Mouse (Mus musculus) heart, embryonic 15.5 days (tissue): ENCODE data around the gene Zfyve16. TPM values are rescaled to one million over a fixed set of nuclear protein-coding genes. Genes with fewer than 3 reads are reported as not detected.
A peak's percentile ranks its signal among the peaks of the same experiment; 100 is the strongest.

Experiments
- ATAC-seq: fragments of 200-750 bp; cut with Nextera tagmentation; replicated peaks from 2 replicates; pipeline ENCODE4 v1.8.0; 2017; ENCODE audit warnings: low read depth, moderate TSS enrichment; ENCODE audit not compliant: insufficient number of reproducible peaks, insufficient read depth, low FRiP score
- H3K27ac ChIP-seq: fragments of 300-500 bp; sonication (generic); 2 replicates; pipeline ENCODE4 v1.5.1; 2015; ENCODE audit warnings: mild to moderate bottlenecking, inconsistent platforms
- H3K27me3 ChIP-seq: fragments of 300-500 bp; sonication (generic); 2 replicates; pipeline ENCODE4 v1.6.1; 2015; ENCODE audit warnings: inconsistent platforms
- H3K36me3 ChIP-seq: fragments of 300-500 bp; sonication (generic); 2 replicates; pipeline ENCODE4 v1.6.1; 2015; ENCODE audit warnings: mild to moderate bottlenecking, inconsistent platforms
- H3K4me1 ChIP-seq: fragments of 300-500 bp; sonication (generic); replicated peaks from 2 replicates; pipeline ENCODE4 v1.6.1; 2015; ENCODE audit warnings: inconsistent platforms
- H3K4me2 ChIP-seq: fragments of 300-500 bp; sonication (generic); 2 replicates; pipeline ENCODE4 v1.6.1; 2015; ENCODE audit warnings: inconsistent platforms, mild to moderate bottlenecking, moderate library complexity
- H3K4me3 ChIP-seq: fragments of 300-500 bp; sonication (generic); 2 replicates; pipeline ENCODE4 v1.5.1; 2015; ENCODE audit warnings: mild to moderate bottlenecking, inconsistent platforms
- H3K9ac ChIP-seq: fragments of 300-500 bp; sonication (generic); 2 replicates; pipeline ENCODE4 v1.6.1; 2015; ENCODE audit warnings: mild to moderate bottlenecking, inconsistent platforms
- H3K9me3 ChIP-seq: fragments of 300-500 bp; sonication (generic); replicated peaks from 2 replicates; pipeline ENCODE4 v1.6.1; 2016; ENCODE audit warnings: inconsistent platforms
- WGBS: fragments of 180-500 bp; shearing (Covaris S2); methylation state at CpG from one replicate; pipeline ENCODE4 v1.1.7; 2015; ENCODE audit warnings: mixed read lengths; 5-methylcytosine and 5-hydroxymethylcytosine counted together
- polyA plus RNA-seq: library from polyadenylated mRNA; unstranded; fragments of >200 nt; fragmentation: Nextera tagmentation; extraction: Ambion mirVana; gene quantifications from 2 replicates; pipeline ENCODE4 v1.2.1, GENCODE M21; 2015

Zfyve16 gene
- 6.9 and 7.4 TPM in 2 replicates for polyA plus RNA-seq

GRCm38 (mm10) chr13:92530721-92531211 is at the start of gene Zfyve16:
Gene Zfyve16, minus strand, starts transcription at chr13:92530868.
- Histone ChIP-seq H3K9me3 (no peaks in the 10 kb centered on the region), H3K4me1 (peaks cover 8% of the 10 kb centered on the region), H3K4me3 (peak within 1 kb of the TSS; percentile 80), H3K36me3 (no peaks in the 10 kb centered on the region), H3K27me3 (no peaks in the 10 kb centered on the region), H3K9ac (peak within 1 kb of the TSS; percentile 85), H3K4me2 (peak within 1 kb of the TSS; percentile 65), H3K27ac (peak within 1 kb of the TSS; percentile 98)
- ATAC-seq, result peak; percentile 98
- WGBS, result under 1% methylated on average over 46 of the region's 46 CpGs

- Histone ChIP-seq H3K27me3 (no peaks in the 10 kb centered on the region), H3K27ac (no peak overlapping the region), H3K9ac (no peak overlapping the region), H3K4me1 (peaks cover 7% of the 10 kb centered on the region), H3K4me3 (no peak overlapping the region), H3K36me3 (no peaks in the 10 kb centered on the region), H3K9me3 (no peaks in the 10 kb centered on the region), H3K4me2 (no peak overlapping the region)
- ATAC-seq, result no peak
- 71% methylated on average over 4 of the region's 4 CpGs for WGBS
These were observed 47.5 kb upstream of the Zfyve16 start for GRCm38 (mm10) chr13:92578210-92578609.

- Histone ChIP-seq H3K4me1 (peaks cover 7% of the 10 kb centered on the region), H3K27me3 (no peaks in the 10 kb centered on the region), H3K9me3 (no peaks in the 10 kb centered on the region), H3K4me3 (no peak overlapping the region), H3K9ac (no peak overlapping the region), H3K4me2 (no peak overlapping the region), H3K36me3 (no peaks in the 10 kb centered on the region), H3K27ac (no peak overlapping the region)
- no peak for ATAC-seq
- WGBS, result 52% methylated on average over 6 of the region's 6 CpGs
These were observed 46.0 kb upstream of the Zfyve16 start for GRCm38 (mm10) chr13:92576688-92577087.

GRCm38 (mm10) chr13:92576072-92576471 is 45.4 kb upstream of the Zfyve16 start, which contains the start of gene Spz1:
Gene Spz1, minus strand, starts transcription at chr13:92576172.
- no peak within 1 kb of the TSS for H3K27ac ChIP-seq

GRCm38 (mm10) chr13:92559429-92559828 is 28.8 kb upstream of the Zfyve16 start:
- Histone ChIP-seq H3K9me3 (no peaks in the 10 kb centered on the region), H3K4me2 (no peak overlapping the region), H3K27me3 (no peaks in the 10 kb centered on the region), H3K4me1 (no peaks in the 10 kb centered on the region), H3K27ac (no peak overlapping the region), H3K9ac (no peak overlapping the region), H3K36me3 (no peaks in the 10 kb centered on the region), H3K4me3 (no peak overlapping the region)
- ATAC-seq, result no peak
- WGBS, result 77% methylated on average over 5 of the region's 5 CpGs

More at GRCm38 (mm10) chr13:92576072-92576471, 45.4 kb upstream of the Zfyve16 start, which contains the start of gene Spz1:
- Histone ChIP-seq H3K4me3 (no peak within 1 kb of the TSS), H3K4me2 (no peak within 1 kb of the TSS), H3K9ac (no peak within 1 kb of the TSS), H3K36me3 (no peaks in the 10 kb centered on the region), H3K27me3 (no peaks in the 10 kb centered on the region), H3K4me1 (peaks cover 7% of the 10 kb centered on the region), H3K9me3 (no peaks in the 10 kb centered on the region)
- no peak for ATAC-seq

- Histone ChIP-seq H3K4me3 (no peak overlapping the region), H3K9ac (no peak overlapping the region), H3K4me1 (no peaks in the 10 kb centered on the region), H3K4me2 (no peak overlapping the region), H3K27ac (no peak overlapping the region), H3K36me3 (no peaks in the 10 kb centered on the region), H3K9me3 (no peaks in the 10 kb centered on the region), H3K27me3 (no peaks in the 10 kb centered on the region)
- WGBS, result 44% methylated on average over 2 of the region's 2 CpGs
- no peak for ATAC-seq
These were observed 26.6 kb upstream of the Zfyve16 start for GRCm38 (mm10) chr13:92557229-92557628.

GRCm38 (mm10) chr13:92556458-92557126 is 25.9 kb upstream of the Zfyve16 start:
- no peak overlapping the region for H3K9ac ChIP-seq

GRCm38 (mm10) chr13:92547093-92547492 is 16.4 kb upstream of the Zfyve16 start:
- H3K9me3 ChIP-seq, result peaks cover 16% of the 10 kb centered on the region
- no peak overlapping the region for H3K4me3 ChIP-seq
- no peak overlapping the region for H3K27ac ChIP-seq
- WGBS, result 78% methylated on average over 4 of the region's 4 CpGs
- no peaks in the 10 kb centered on the region for H3K4me1 ChIP-seq
- H3K36me3 ChIP-seq, result no peaks in the 10 kb centered on the region
- H3K27me3 ChIP-seq, result no peaks in the 10 kb centered on the region
- no peak overlapping the region for H3K4me2 ChIP-seq
- ATAC-seq, result no peak
- no peak overlapping the region for H3K9ac ChIP-seq

More at GRCm38 (mm10) chr13:92556458-92557126, 25.9 kb upstream of the Zfyve16 start:
- 38% methylated on average over 8 of the region's 8 CpGs for WGBS
- Histone ChIP-seq H3K4me2 (no peak overlapping the region), H3K9me3 (peaks cover under 1% of the 10 kb centered on the region; the same call in 1 of the 2 replicates), H3K27me3 (no peaks in the 10 kb centered on the region), H3K36me3 (no peaks in the 10 kb centered on the region), H3K4me1 (no peaks in the 10 kb centered on the region), H3K27ac (no peak overlapping the region), H3K4me3 (no peak overlapping the region)
- ATAC-seq, result no peak

GRCm38 (mm10) chr13:92540997-92541396 is 10.3 kb upstream of the Zfyve16 start:
- no peak for ATAC-seq
- WGBS, result 58% methylated on average over 6 of the region's 6 CpGs
- Histone ChIP-seq H3K9me3 (no peaks in the 10 kb centered on the region), H3K4me2 (no peak overlapping the region), H3K27me3 (no peaks in the 10 kb centered on the region), H3K4me3 (no peak overlapping the region), H3K4me1 (no peaks in the 10 kb centered on the region), H3K36me3 (no peaks in the 10 kb centered on the region), H3K9ac (no peak overlapping the region), H3K27ac (no peak overlapping the region)

- Histone ChIP-seq H3K27me3 (no peaks in the 10 kb centered on the region), H3K27ac (no peak overlapping the region), H3K4me1 (no peaks in the 10 kb centered on the region), H3K9me3 (no peaks in the 10 kb centered on the region), H3K4me3 (no peak overlapping the region), H3K4me2 (no peak overlapping the region), H3K9ac (no peak overlapping the region), H3K36me3 (no peaks in the 10 kb centered on the region)
- no peak for ATAC-seq
- 47% methylated on average over 4 of the region's 4 CpGs for WGBS
These were observed 8.5 kb upstream of the Zfyve16 start for GRCm38 (mm10) chr13:92539126-92539525.

GRCm38 (mm10) chr13:92533801-92534200 is 3.1 kb upstream of the Zfyve16 start:
- no peak overlapping the region for H3K4me3 ChIP-seq

GRCm38 (mm10) chr13:92532216-92532615 is 1.5 kb upstream of the Zfyve16 start:
- ATAC-seq, result no peak

More at GRCm38 (mm10) chr13:92533801-92534200, 3.1 kb upstream of the Zfyve16 start:
- H3K4me1 ChIP-seq, result peaks cover 8% of the 10 kb centered on the region
- H3K27me3 ChIP-seq, result no peaks in the 10 kb centered on the region
- H3K9ac ChIP-seq, result no peak overlapping the region
- ATAC-seq, result no peak
- WGBS, result 37% methylated on average over 2 of the region's 2 CpGs
- H3K36me3 ChIP-seq, result no peaks in the 10 kb centered on the region
- H3K9me3 ChIP-seq, result no peaks in the 10 kb centered on the region
- H3K27ac ChIP-seq, result no peak overlapping the region
- H3K4me2 ChIP-seq, result no peak overlapping the region

More at GRCm38 (mm10) chr13:92532216-92532615, 1.5 kb upstream of the Zfyve16 start:
- Histone ChIP-seq H3K27me3 (no peaks in the 10 kb centered on the region), H3K4me3 (no peak overlapping the region), H3K36me3 (no peaks in the 10 kb centered on the region), H3K27ac (no peak overlapping the region), H3K4me2 (no peak overlapping the region), H3K9ac (no peak overlapping the region), H3K4me1 (peaks cover 8% of the 10 kb centered on the region), H3K9me3 (no peaks in the 10 kb centered on the region)
- 81% methylated on average over 2 of the region's 2 CpGs for WGBS
